Mouse (Mus musculus) spleen, adult 2 months (tissue): ENCODE results near the gene Med24. TPM values are rescaled to one million over a fixed set of nuclear protein-coding genes. Genes with fewer than 3 reads are reported as not detected.

ENCODE experiments used
- DNase-seq, 2 experiments: peaks; one replicate each; pipeline versions ENCODE4 v3.0.0 to v3.0.0-alpha.2; 2012 to 2021; ENCODE audit warnings: low spot score in 2 of 2, low read depth in 1 of 2
- H3K27ac ChIP-seq: fragments of 200-500 bp; 2 replicates; pipeline ENCODE4 v1.5.1; 2012; ENCODE audit warnings: low read length, inconsistent platforms; ENCODE audit not compliant: insufficient read depth
- H3K27me3 ChIP-seq: fragments of 200-500 bp; 2 replicates; pipeline ENCODE4 v1.6.1; 2012; ENCODE audit warnings: mild to moderate bottlenecking, moderate library complexity, low read length, inconsistent platforms; ENCODE audit not compliant: control insufficient read depth, insufficient read depth
- H3K36me3 ChIP-seq: fragments of 200-500 bp; 2 replicates; pipeline ENCODE4 v1.6.1; 2012; ENCODE audit warnings: mild to moderate bottlenecking, low read length, inconsistent platforms; ENCODE audit not compliant: control insufficient read depth, insufficient read depth
- H3K4me1 ChIP-seq: fragments of 200-500 bp; 2 replicates; pipeline ENCODE4 v1.6.1; 2011; ENCODE audit warnings: inconsistent platforms; ENCODE audit not compliant: control insufficient read depth, insufficient read depth, insufficient read length
- H3K4me3 ChIP-seq: fragments of 200-500 bp; 2 replicates; pipeline ENCODE4 v1.5.1; 2011; ENCODE audit warnings: mild to moderate bottlenecking, inconsistent platforms; ENCODE audit not compliant: insufficient read depth, insufficient read length; ENCODE audit errors: extremely low read depth
- CTCF ChIP-seq: fragments of 200-500 bp; IDR thresholded peaks from 2 replicates; pipeline ENCODE4 v1.5.1; 2011; ENCODE audit warnings: mild to moderate bottlenecking, inconsistent platforms; ENCODE audit not compliant: insufficient read depth, insufficient read length, insufficient replicate concordance; ENCODE audit errors: extremely low read depth
- POLR2A ChIP-seq: fragments of 200-500 bp; IDR thresholded peaks from 2 replicates; pipeline ENCODE4 v1.6.1; 2011; ENCODE audit warnings: low read depth, low read length, inconsistent platforms
- WGBS: fragments of 180-500 bp; shearing (Covaris S2); methylation state at CpG from one replicate; pipeline ENCODE4 v1.1.7; 2018; 5-methylcytosine and 5-hydroxymethylcytosine counted together
- polyA plus RNA-seq: library from polyadenylated mRNA; depleted of rRNA; stranded (reverse); fragments of >200 nt; gene quantifications from 2 replicates; pipeline ENCODE4 v1.2.3, GENCODE M21; 2012

The Med24 gene
- polyA plus RNA-seq, 1 experiment = 53.6 TPM

DNA sequence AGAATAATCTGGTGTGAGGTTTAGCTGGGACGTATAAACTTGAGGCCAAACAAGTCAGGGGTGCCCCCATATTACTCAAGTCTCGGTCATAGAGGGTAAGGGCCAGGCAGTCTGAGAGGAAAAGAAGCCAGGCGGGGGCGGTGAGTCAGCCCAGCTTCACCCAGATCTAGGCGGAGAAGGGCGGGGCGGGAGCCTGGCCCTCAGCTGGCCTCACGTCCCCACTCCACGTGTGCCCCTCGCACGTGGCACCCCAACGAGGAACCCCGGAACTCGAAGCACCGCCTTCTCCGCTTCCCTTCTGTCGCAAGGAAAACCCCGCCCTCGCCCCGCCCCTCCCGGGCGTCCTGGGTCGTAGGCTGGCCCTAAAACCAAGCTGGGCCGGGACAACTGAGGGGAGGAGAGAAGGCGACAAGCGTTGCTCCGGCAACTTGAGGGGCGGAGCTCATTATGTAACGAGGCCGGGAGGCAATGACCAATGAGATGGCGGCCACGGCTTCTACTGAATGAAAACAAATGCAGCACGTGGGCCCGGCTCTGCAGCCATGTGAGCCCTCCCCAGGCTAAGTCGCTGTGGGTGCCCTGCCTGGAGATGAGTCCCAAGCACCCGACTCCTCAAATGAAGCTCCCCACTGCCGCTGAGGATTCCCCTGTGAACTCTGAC lies 44.5 kb upstream of the Med24 start:
- Histone ChIP-seq H3K27me3 (no peaks in the 10 kb centered on the region), H3K4me3 (peak overlapping the region; percentile 46), H3K36me3 (no peaks in the 10 kb centered on the region), H3K4me1 (peaks cover 35% of the 10 kb centered on the region), H3K27ac (peak overlapping the region; percentile 60)
- TF ChIP-seq POLR2A = no peak
- TF ChIP-seq CTCF = no peak
- peak; percentile 90 to 97 for DNase-seq
- under 1% methylated on average over 37 of the region's 37 CpGs for WGBS

DNA sequence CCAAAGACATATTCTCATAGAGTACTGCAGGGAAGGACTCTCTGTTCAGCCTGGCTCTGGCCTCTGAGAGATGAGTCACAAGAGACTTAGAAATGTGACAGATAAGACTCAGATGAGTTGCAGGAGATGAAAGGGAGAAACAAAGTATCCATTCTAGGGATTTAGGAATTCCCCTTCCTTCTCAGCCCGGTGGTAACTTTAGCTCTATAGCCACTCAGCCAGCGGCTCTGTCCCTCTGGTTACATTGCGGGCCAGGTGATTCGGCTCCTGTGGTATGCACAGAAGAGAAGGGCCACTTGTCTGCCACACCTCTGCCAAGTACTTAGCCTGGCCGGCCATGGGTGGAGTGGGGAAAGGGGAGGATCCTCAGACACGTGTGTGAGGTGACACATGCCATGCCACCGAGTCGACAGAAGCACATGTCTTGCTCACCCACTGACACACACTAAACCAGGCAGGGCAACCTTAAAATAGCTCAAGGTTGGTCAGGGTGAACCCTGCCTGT lies 43.5 kb upstream of the Med24 start:
- 39% methylated on average over 8 of the region's 8 CpGs for WGBS
- TF ChIP-seq POLR2A (no peak), CTCF (no peak)
- Histone ChIP-seq H3K36me3 (no peaks in the 10 kb centered on the region), H3K4me3 (no peak overlapping the region), H3K27me3 (no peaks in the 10 kb centered on the region), H3K4me1 (peaks cover 41% of the 10 kb centered on the region), H3K27ac (no peak overlapping the region)
- DNase-seq = no peak

DNA sequence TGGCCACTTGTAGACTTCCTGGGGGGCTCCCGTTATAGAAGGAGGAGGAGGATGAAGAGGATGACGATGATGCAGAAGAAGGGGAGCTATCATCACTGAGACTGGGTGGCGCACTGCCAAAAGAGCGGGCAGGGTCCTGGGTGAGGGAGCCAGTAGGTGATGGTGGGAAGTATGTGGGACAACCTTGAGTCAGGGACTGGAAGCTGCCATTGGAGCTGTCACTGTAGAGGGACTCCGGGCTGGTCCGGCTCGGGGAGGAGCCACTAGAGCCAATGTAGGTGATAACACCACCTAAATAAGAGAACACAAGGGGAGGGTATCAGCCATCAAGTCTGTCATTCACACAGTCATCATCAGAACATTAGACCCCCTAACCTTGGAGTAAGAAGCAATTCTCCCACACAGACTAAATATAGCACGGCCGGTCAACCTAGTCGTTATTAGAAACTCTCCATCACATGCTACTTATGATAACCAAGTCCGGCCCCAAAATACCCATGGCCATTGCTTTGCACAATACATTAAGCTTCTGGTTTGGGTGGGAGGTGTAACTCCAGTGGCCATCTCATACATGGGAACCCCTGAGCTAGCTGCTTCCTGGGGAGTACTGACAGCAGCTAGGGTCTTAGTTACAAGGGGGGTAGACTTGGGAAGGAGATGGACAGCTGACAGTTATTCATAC lies 42.8 kb upstream of the Med24 start:
- Histone ChIP-seq H3K4me1 (peaks cover 46% of the 10 kb centered on the region), H3K4me3 (no peak overlapping the region), H3K36me3 (no peaks in the 10 kb centered on the region), H3K27ac (no peak overlapping the region), H3K27me3 (no peaks in the 10 kb centered on the region)
- no peak for DNase-seq
- TF ChIP-seq CTCF (no peak), POLR2A (no peak)
- 88% methylated on average over 11 of the region's 11 CpGs for WGBS

DNA sequence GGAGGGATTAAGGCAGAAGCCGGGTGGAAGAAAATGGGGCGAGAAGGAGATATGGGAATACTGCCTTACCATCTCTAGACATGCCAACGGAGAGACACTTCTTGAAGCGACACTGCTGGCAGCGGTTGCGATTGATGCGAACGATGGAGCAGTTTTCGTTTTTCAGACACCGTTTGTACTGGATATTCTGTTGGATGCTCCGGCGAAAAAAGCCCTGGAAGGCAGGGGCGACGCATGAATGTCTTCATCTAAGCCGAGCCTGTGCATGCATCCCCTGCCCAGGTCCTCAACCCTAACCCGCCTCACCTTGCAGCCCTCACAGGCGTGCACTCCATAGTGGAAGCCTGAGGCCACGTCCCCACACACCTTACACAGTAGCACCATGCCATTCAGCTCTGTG lies 41.9 kb upstream of the Med24 start:
- Histone ChIP-seq H3K27me3 (no peaks in the 10 kb centered on the region), H3K4me3 (no peak overlapping the region), H3K36me3 (no peaks in the 10 kb centered on the region), H3K4me1 (peaks cover 43% of the 10 kb centered on the region), H3K27ac (0 out of 2 replicates have a peak overlapping the region, but pooled peaks have one; percentile 15)
- no peak for TF ChIP-seq POLR2A
- TF ChIP-seq CTCF = no peak
- 94% methylated on average over 18 of the region's 18 CpGs for WGBS
- no peak for DNase-seq

DNA sequence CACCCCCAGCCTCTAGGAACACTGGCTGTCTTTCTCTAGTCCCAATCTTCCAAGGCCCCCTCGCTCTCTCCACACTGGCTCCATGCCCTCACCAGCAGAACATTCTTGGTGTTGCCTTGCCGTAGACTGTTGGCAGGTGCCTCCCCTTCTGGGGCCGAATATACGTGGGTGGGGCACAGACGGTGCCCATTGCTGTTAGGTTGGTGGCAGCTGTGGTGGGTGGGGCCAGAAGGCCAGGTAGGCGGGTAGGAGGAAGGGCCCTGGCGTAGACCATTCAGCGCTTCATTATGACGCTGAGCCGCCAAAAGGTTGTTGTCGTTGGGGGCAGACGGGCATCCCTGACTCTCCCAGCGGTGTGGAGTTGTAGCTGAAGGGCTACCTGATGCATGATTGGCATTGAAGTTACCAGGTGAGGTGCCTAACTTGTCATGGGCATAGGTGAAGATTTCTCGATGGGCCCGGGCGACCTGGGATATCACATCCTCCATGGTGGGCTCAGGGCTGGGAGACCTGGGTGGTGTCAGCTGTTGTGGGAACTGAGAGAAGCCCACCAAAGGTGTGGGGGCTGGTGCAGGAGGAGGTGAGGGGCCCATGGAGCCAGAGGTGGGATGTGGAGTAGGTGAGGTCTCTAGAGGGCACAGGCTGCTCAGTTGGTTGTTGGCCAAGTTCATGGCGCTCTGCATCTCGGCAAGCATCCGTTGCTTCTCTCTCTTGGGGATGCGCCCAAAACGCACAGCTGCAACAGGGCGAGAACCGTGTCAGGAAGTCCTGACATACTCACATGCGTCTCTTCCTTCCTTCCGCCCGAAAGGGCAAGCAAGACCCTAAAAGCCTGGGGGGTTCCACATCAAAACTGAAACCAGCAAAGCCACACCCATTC lies 41.1 kb upstream of the Med24 start:
- no peaks in the 10 kb centered on the region for H3K36me3 ChIP-seq
- DNase-seq = peak in 1 of 2 experiments; percentile 58
- peaks cover 38% of the 10 kb centered on the region for H3K4me1 ChIP-seq
- peak overlapping the region; percentile 51 for H3K27ac ChIP-seq
- no peak for TF ChIP-seq POLR2A
- TF ChIP-seq CTCF = no peak
- H3K27me3 ChIP-seq = no peaks in the 10 kb centered on the region
- WGBS = 62% methylated on average over 26 of the region's 26 CpGs
- H3K4me3 ChIP-seq = no peak overlapping the region; the same call in 1 of the 2 replicates

DNA sequence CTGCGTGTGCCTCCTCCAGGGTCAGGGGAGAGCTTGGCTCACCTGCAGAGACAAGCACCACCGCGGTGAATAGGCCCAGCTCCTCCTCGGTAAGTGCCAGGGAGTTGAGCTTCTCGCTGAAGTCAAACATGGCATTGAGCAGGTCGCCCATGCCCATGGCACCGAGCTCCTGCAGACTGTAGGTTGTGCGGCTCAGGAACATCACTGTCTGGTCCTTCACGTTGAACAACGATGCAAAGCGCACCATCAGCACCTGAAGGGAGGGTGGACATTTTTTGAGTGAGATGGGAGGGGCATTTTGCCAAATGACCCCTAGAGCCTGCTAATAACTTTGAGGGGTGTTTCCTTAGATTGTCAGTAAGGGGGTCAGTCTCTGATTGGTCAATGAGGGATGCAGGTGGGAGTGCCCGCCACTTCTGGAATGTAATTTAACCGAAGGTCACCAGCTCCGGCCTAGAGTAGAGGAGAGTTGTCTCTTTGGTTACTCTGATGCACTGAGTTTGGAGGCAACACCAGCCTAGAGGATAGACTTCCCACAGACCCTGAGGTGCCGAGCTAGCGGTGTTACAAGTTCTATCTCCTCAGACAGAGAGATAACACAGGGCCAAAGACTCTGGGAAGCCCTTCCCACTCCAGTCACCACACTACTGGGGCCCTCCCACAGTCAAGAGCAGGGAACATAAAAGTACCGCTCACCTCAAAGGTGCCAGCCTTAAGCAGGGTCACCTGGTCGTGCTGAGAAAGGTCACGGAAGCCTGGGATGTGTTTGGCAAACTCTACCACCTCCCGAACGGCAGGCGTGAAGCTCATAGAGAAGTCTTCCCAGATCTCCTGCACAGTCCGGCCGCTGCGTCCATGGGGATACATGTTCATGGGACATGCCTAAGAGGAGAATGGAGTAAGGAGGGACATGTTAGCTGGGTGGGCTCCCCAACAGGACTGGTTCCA lies 40.0 kb upstream of the Med24 start:
- no peak for TF ChIP-seq POLR2A
- TF ChIP-seq CTCF = no peak
- Histone ChIP-seq H3K27me3 (no peaks in the 10 kb centered on the region), H3K4me1 (peaks cover 29% of the 10 kb centered on the region), H3K36me3 (no peaks in the 10 kb centered on the region), H3K27ac (no peak overlapping the region), H3K4me3 (no peak overlapping the region)
- WGBS = 91% methylated on average over 25 of the region's 25 CpGs
- no peak for DNase-seq
